Mouse (Mus musculus) midbrain, embryonic 11.5 days (tissue): ENCODE data around the gene Best3. TPM values are rescaled to one million over a fixed set of nuclear protein-coding genes. Genes with fewer than 3 reads are reported as not detected.
A peak's percentile ranks its signal among the peaks of the same experiment; 100 is the strongest.

Experiments
- ATAC-seq: fragments of 200-750 bp; cut with Nextera tagmentation; 2 replicates; pipeline ENCODE4 v1.8.0; 2017; ENCODE audit warnings: moderate TSS enrichment, moderate library complexity; ENCODE audit not compliant: low FRiP score
- DNase-seq: peaks from one replicate; pipeline ENCODE4 v3.0.0; 2015; ENCODE audit warnings: low spot score; ENCODE audit errors: missing footprints
- H3K27ac ChIP-seq: fragments of 300-500 bp; sonication (generic); 2 replicates; pipeline ENCODE4 v1.5.1; 2014; ENCODE audit warnings: low read depth, low read length
- H3K27me3 ChIP-seq: fragments of 300-500 bp; sonication (generic); 2 replicates; pipeline ENCODE4 v1.6.1; 2014; ENCODE audit warnings: mild to moderate bottlenecking, low read length, moderate library complexity, mixed read lengths; ENCODE audit not compliant: control insufficient read depth, insufficient read depth
- H3K36me3 ChIP-seq: fragments of 300-500 bp; sonication (generic); 2 replicates; pipeline ENCODE4 v1.6.1; 2014; ENCODE audit warnings: mild to moderate bottlenecking, low read length, moderate library complexity, mixed read lengths; ENCODE audit not compliant: control insufficient read depth, insufficient read depth
- H3K4me1 ChIP-seq: fragments of 300-500 bp; sonication (generic); 2 replicates; pipeline ENCODE4 v1.6.1; 2014; ENCODE audit warnings: low read length; ENCODE audit not compliant: control insufficient read depth, insufficient read depth
- H3K4me2 ChIP-seq: fragments of 300-500 bp; sonication (generic); 2 replicates; pipeline ENCODE4 v1.6.1; 2014; ENCODE audit warnings: mild to moderate bottlenecking, moderate library complexity
- H3K4me3 ChIP-seq: fragments of 300-500 bp; sonication (generic); 2 replicates; pipeline ENCODE4 v1.5.1; 2014; ENCODE audit warnings: low read depth, low read length
- H3K9ac ChIP-seq: fragments of 300-500 bp; sonication (generic); 2 replicates; pipeline ENCODE4 v1.6.1; 2014; ENCODE audit warnings: low read length
- H3K9me3 ChIP-seq: fragments of 300-500 bp; sonication (generic); 2 replicates; pipeline ENCODE4 v1.6.1; 2016; ENCODE audit warnings: low read length; ENCODE audit not compliant: control insufficient read depth
- WGBS: fragments of 180-500 bp; shearing (Covaris S2); extraction: QIAGEN DNeasy Blood & Tissue Kit; methylation state at CpG from one replicate; pipeline ENCODE4 v1.1.7; 2014; 5-methylcytosine and 5-hydroxymethylcytosine counted together
- polyA plus RNA-seq: library from polyadenylated mRNA; unstranded; fragments of >200 nt; fragmentation: Nextera tagmentation; extraction: Ambion mirVana; gene quantifications from 2 replicates; pipeline ENCODE4 v1.2.1, GENCODE M21; 2014

The Best3 gene
- polyA plus RNA-seq, 1 experiment from 2014 or later, result not detected

DNA sequence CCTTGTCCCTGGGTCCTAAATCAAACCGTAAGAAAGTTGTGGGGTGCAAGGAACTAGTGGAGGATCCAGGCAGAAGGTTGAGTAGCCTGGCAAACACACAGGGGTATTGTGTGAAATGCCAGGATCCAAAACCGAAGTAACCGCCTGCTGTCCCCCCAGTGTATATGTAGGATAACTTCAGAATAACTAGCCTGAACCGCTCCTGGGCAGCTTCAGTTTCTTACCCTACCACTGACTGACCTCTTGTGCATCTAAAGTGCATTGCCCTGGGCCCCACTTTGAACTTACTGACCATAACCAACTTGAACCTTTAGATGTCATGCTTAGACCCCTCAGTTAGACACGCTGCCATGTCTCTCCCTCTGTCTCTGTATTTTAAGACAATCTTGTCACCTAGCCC lies 9.0 kb downstream of the Best3 start:
- no peak for DNase-seq
- WGBS, result 79% methylated on average over 5 of the region's 5 CpGs

DNA sequence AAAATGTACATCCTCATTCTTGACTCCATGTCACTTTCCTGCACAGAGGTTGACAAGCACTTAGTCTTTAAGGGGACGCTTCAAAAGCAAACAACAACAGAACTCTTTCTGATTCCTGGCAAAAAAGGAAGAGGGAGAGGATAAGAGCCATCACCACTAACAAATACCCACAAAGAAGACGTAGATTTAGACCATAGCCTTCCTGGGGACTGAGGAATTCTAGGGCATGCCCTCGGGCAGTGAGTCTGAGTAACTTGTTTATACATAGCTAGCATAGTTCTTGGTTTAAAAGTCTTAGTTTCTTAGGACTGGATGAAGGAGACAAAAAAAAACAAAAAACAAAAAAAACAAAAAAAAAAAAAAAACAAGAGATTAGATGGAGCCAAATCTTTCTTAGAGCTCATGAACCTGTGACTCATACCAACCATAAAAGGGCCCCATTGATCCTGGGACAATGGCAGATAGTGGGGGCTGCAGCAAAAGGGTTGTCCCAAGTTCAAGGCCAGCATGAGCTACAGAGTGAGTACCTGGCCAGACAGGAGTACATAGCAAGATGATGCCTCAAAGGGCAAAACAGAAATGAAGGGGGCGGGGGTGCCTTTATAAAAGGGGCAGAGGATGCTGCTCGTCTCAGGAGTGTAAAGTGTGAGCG lies 9.6 kb downstream of the Best3 start:
- DNase-seq (no peak), ATAC-seq (no peak)
- Histone ChIP-seq H3K27ac (no peak overlapping the region), H3K9ac (no peak overlapping the region), H3K4me2 (no peak overlapping the region), H3K27me3 (no peaks in the 10 kb centered on the region), H3K9me3 (no peaks in the 10 kb centered on the region), H3K4me1 (no peaks in the 10 kb centered on the region), H3K4me3 (no peak overlapping the region), H3K36me3 (no peaks in the 10 kb centered on the region)
- 68% methylated on average over 6 of the region's 6 CpGs for WGBS

More for the DNA sequence above, 9.0 kb downstream of the Best3 start:
- Histone ChIP-seq H3K27ac (no peak overlapping the region), H3K4me1 (no peaks in the 10 kb centered on the region), H3K4me2 (no peak overlapping the region), H3K9ac (no peak overlapping the region), H3K27me3 (no peaks in the 10 kb centered on the region), H3K9me3 (no peaks in the 10 kb centered on the region), H3K4me3 (no peak overlapping the region), H3K36me3 (no peaks in the 10 kb centered on the region)
- no peak for ATAC-seq

- Histone ChIP-seq H3K4me3 (no peak overlapping the region), H3K9me3 (no peaks in the 10 kb centered on the region), H3K9ac (no peak overlapping the region), H3K36me3 (no peaks in the 10 kb centered on the region), H3K27ac (no peak overlapping the region), H3K4me1 (no peaks in the 10 kb centered on the region), H3K27me3 (no peaks in the 10 kb centered on the region), H3K4me2 (no peak overlapping the region)
- ATAC-seq (no peak), DNase-seq (no peak)
- WGBS, result 85% methylated on average over 6 of the region's 6 CpGs
These were observed 10.1 kb downstream of the Best3 start for GRCm38 (mm10) chr10:116996236-116996600.

DNA sequence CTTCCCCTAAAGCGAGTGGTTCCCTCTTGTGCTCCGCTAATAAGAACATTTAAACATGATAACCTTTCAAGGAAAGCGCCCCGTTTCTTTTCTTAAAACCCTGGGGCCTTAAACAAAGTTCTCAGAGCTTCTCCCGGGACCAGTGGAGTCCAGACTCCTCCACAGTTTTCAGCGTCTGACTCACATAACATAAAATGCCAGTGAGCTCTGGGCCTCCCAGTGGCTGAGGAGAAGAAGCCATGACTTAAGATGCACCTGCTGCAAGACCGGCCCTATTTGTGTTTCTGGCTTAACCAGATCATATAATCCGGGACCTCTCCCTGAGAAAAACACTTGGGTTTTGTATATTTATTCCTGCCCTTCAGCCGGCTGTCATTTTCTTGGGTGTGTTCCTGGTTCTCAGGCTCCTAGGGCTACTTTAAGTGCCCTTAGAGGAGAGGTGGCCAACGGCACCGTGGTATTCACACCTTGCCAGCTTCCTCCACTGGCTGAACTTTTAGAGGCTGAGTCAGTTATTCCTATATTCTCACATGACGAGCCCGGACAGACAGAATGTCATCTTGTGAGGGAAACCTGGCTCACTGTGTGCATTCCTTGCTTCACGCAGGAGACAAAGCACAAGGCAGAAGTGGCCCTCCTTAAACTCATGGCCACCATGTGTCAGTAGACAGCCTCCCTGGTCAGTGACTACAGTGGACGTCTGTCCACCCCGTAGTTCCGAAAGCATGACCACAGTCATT lies 12.8 kb downstream of the Best3 start:
- Histone ChIP-seq H3K27me3 (no peaks in the 10 kb centered on the region), H3K36me3 (no peaks in the 10 kb centered on the region), H3K27ac (no peak overlapping the region), H3K9me3 (no peaks in the 10 kb centered on the region), H3K4me3 (no peak overlapping the region), H3K4me2 (no peak overlapping the region), H3K9ac (no peak overlapping the region), H3K4me1 (no peaks in the 10 kb centered on the region)
- DNase-seq, result no peak
- no peak for ATAC-seq
- 90% methylated on average over 17 of the region's 17 CpGs for WGBS

GRCm38 (mm10) chr10:117000975-117001374 lies 14.9 kb downstream of the Best3 start:
- Histone ChIP-seq H3K27me3 (no peaks in the 10 kb centered on the region), H3K4me1 (no peaks in the 10 kb centered on the region), H3K4me3 (no peak overlapping the region), H3K9ac (no peak overlapping the region), H3K4me2 (no peak overlapping the region), H3K27ac (no peak overlapping the region), H3K9me3 (no peaks in the 10 kb centered on the region), H3K36me3 (no peaks in the 10 kb centered on the region)
- DNase-seq (no peak), ATAC-seq (no peak)
- 73% methylated on average over 12 of the region's 12 CpGs for WGBS

GRCm38 (mm10) chr10:117004695-117005094 lies 18.6 kb downstream of the Best3 start:
- 81% methylated on average over 5 of the region's 5 CpGs for WGBS

DNA sequence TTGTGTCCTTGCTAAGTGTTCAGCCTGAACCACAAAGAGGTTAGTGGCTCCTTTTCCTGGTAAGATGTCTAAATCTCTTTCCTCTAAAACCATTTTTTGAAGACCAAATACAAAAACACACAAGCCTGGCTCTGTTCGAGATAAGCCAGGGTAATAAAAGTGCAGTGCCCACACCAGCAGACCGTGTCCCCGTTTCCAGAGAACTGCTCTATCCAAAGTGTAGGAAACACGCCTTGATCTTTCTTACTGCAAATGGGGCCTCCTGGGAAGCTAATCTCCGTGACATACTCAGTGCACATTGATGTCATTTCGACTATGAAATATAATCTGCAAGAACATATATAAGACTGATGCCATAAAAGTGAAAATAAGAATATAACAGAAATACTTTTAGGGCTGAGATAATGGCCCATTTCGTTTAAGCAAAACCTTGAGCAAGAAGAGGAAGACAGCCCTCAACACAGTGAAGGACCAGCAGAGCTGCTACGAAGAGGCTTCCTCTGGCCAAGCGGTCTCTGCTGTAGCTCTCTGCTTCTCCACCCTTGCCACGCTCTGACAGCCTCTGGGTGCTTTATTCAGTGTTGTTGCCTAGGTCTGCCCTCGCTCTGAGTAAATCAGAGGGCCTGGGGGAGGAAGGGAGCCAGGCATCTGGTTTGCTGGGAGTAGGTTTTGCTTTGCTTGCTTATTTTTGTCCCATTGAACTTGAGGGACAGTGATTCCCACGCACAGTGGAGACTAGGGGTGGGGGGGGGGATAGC lies 19.8 kb downstream of the Best3 start:
- H3K36me3 ChIP-seq, result no peaks in the 10 kb centered on the region
- 70% methylated on average over 12 of the region's 12 CpGs for WGBS
- no peak overlapping the region for H3K4me3 ChIP-seq
- no peak overlapping the region for H3K4me2 ChIP-seq
- H3K27ac ChIP-seq, result no peak overlapping the region
- no peak overlapping the region for H3K9ac ChIP-seq
- no peaks in the 10 kb centered on the region for H3K9me3 ChIP-seq
- H3K27me3 ChIP-seq, result no peaks in the 10 kb centered on the region
- no peaks in the 10 kb centered on the region for H3K4me1 ChIP-seq
- DNase-seq (no peak), ATAC-seq (no peak)

More at GRCm38 (mm10) chr10:117004695-117005094, 18.6 kb downstream of the Best3 start:
- ATAC-seq, result peak; percentile 44
- Histone ChIP-seq H3K9me3 (no peaks in the 10 kb centered on the region), H3K4me1 (no peaks in the 10 kb centered on the region), H3K27me3 (no peaks in the 10 kb centered on the region), H3K4me3 (no peak overlapping the region), H3K27ac (no peak overlapping the region), H3K36me3 (no peaks in the 10 kb centered on the region), H3K9ac (no peak overlapping the region), H3K4me2 (no peak overlapping the region)
- no peak for DNase-seq

- no peaks in the 10 kb centered on the region for H3K4me1 ChIP-seq
- H3K4me3 ChIP-seq, result no peak overlapping the region
- ATAC-seq, result no peak
- 90% methylated on average over 6 of the region's 6 CpGs for WGBS
- no peak overlapping the region for H3K4me2 ChIP-seq
- H3K36me3 ChIP-seq, result no peaks in the 10 kb centered on the region
- no peak overlapping the region for H3K27ac ChIP-seq
- no peaks in the 10 kb centered on the region for H3K27me3 ChIP-seq
- H3K9ac ChIP-seq, result no peak overlapping the region
- no peaks in the 10 kb centered on the region for H3K9me3 ChIP-seq
- DNase-seq, result no peak
These were observed 23.6 kb downstream of the Best3 start for GRCm38 (mm10) chr10:117009691-117010090.

DNA sequence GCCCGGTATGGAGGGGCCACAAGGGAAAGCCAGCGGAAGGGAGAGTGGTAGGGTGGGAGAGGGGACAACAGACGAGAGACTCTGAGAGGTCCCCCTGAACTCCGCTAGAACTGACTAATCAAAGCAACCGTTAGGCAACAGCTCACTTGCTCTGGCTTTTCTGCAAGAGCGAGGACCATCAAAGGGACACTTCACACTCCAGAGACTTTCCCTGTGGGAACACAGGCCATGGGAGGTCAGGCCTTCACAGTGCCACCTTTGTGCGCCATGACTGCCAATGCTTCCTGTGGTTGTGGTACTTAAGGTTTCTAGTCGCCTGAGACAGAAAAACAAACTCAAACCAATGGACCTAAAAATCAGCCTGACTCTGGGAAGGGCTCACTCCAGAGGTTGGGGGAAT lies 24.9 kb downstream of the Best3 start:
- Histone ChIP-seq H3K36me3 (no peaks in the 10 kb centered on the region), H3K4me2 (no peak overlapping the region), H3K27ac (no peak overlapping the region), H3K9ac (no peak overlapping the region), H3K4me3 (no peak overlapping the region), H3K4me1 (no peaks in the 10 kb centered on the region), H3K9me3 (no peaks in the 10 kb centered on the region), H3K27me3 (no peaks in the 10 kb centered on the region)
- ATAC-seq, result no peak
- 36% methylated on average over 8 of the region's 8 CpGs for WGBS
- no peak for DNase-seq
